Comparison of ENCODE assay signal across 17 mouse cellular contexts in the genomic region with DNA sequence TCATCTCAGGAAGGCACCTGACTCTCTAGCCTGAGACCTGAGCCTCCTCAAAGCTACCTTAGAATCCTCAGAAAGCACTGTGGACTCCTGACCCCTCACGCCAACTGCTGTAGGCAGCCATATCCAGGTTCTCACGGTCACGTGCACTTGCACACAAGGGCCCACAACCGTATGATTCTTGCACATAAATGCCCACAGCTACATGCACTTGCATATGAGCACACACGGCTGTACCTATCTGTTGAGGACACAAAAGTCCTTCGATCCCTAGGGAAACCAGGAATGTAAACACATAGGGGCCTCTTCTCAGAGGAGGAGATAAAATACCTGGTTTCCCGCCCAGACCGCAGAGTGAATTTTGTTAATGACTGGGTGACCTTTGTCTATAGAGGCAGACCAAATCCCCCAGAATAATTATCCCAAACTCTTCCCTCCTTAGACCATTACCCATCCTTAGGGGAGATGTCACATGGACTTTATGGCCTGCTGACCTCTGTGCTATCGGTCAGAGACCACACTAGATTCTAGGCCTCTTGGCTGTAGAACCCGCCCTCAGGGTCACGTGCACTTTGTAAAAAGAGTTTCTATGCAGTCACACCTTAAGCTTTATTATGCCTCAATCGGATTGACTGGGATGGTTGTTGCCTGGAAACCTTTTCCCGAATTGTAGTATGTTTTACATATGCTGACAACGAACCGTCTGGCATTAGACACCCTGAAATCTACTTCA. TPM values are rescaled to one million over a fixed set of nuclear protein-coding genes. Genes with fewer than 3 reads are reported as not detected.
DNase-seq lines count a peak whose midpoint lies in the region; ATAC-seq lines count a peak whose summit lies in the region.
"Had no signal": no experiment of that assay in that cellular context is flagged by ENCODE, and none has a peak within 500 bp of the region (broad histone marks: within the 10 kb centered on the region; RNA-seq: fewer than 3 reads in every experiment).

No protein-coding gene starts in this region.

- no peak for ATAC-seq in heart, embryonic 11.5 days (replicated peaks; ENCODE audit: insufficient number of reproducible peaks, low FRiP score, low TSS enrichment)
- ATAC-seq in embryonic facial prominence, embryonic 13.5 days (ENCODE audit: insufficient number of reproducible peaks, insufficient read depth, low FRiP score, low TSS enrichment, low read depth) = no peak
- no peak for ATAC-seq in limb, embryonic 13.5 days (ENCODE audit: low FRiP score, low read depth)
- no peak for ATAC-seq in neural tube, embryonic 15.5 days (ENCODE audit: low FRiP score)

- H3K9me3 ChIP-seq in heart, embryonic 11.5 days (replicated peaks; ENCODE audit: control insufficient read depth, low read length) = no peaks in the 10 kb centered on the region
- no peaks in the 10 kb centered on the region for H3K9me3 ChIP-seq in embryonic facial prominence, embryonic 13.5 days
- H3K9me3 ChIP-seq in limb, embryonic 13.5 days = no peaks in the 10 kb centered on the region
- H3K9me3 ChIP-seq in neural tube, embryonic 15.5 days (replicated peaks) = no peaks in the 10 kb centered on the region
- H3K9me3 ChIP-seq: embryonic facial prominence, embryonic 12.5 days; hindbrain, embryonic 10.5 days; liver, embryonic 15.5 days; midbrain, embryonic 10.5 days had no signal

- peaks cover 31% of the 10 kb centered on the region for H3K36me3 ChIP-seq in heart, embryonic 11.5 days (ENCODE audit: control insufficient read depth, insufficient read depth, low read length)
- H3K36me3 ChIP-seq in embryonic facial prominence, embryonic 13.5 days = peaks cover 99% of the 10 kb centered on the region
- H3K36me3 ChIP-seq in limb, embryonic 13.5 days = peaks cover 96% of the 10 kb centered on the region
- peaks cover 87% of the 10 kb centered on the region for H3K36me3 ChIP-seq in neural tube, embryonic 15.5 days
- H3K36me3 ChIP-seq: hindbrain, embryonic 10.5 days; midbrain, embryonic 10.5 days had no signal

- 87% methylated on average over 15 of the region's 15 CpGs for WGBS in heart, embryonic 11.5 days (ENCODE audit: insufficient replicate concordance)
- WGBS in embryonic facial prominence, embryonic 13.5 days = 90% methylated on average over 15 of the region's 15 CpGs
- 91% methylated on average over 15 of the region's 15 CpGs for WGBS in limb, embryonic 13.5 days
- 90% methylated on average over 15 of the region's 15 CpGs for WGBS in neural tube, embryonic 15.5 days

- no peak overlapping the region for H3K4me2 ChIP-seq in heart, embryonic 11.5 days
- no peak overlapping the region for H3K4me2 ChIP-seq in embryonic facial prominence, embryonic 13.5 days
- H3K4me2 ChIP-seq in limb, embryonic 13.5 days (replicated peaks) = no peak overlapping the region
- H3K4me2 ChIP-seq in neural tube, embryonic 15.5 days = no peak overlapping the region
- H3K4me2 ChIP-seq: embryonic facial prominence, embryonic 12.5 days; liver, embryonic 15.5 days had no signal

- H3K27me3 ChIP-seq in heart, embryonic 11.5 days (ENCODE audit: control insufficient read depth, insufficient read depth, low read length) = no peaks in the 10 kb centered on the region
- no peaks in the 10 kb centered on the region for H3K27me3 ChIP-seq in embryonic facial prominence, embryonic 13.5 days
- H3K27me3 ChIP-seq in limb, embryonic 13.5 days = no peaks in the 10 kb centered on the region
- no peaks in the 10 kb centered on the region for H3K27me3 ChIP-seq in neural tube, embryonic 15.5 days (replicated peaks)
- H3K27me3 ChIP-seq: CH12.LX; embryonic facial prominence, embryonic 12.5 days; liver, embryonic 15.5 days had no signal

- H3K27ac ChIP-seq in heart, embryonic 11.5 days (ENCODE audit: low read depth, low read length) = peak overlapping the region; percentile 76
- H3K27ac ChIP-seq in embryonic facial prominence, embryonic 13.5 days = peak overlapping the region; percentile 51; the same call in 1 of the 2 replicates
- peak overlapping the region; percentile 10; the same call in 1 of the 2 replicates for H3K27ac ChIP-seq in limb, embryonic 13.5 days
- no peak overlapping the region for H3K27ac ChIP-seq in neural tube, embryonic 15.5 days (replicated peaks)
- H3K27ac ChIP-seq: embryonic facial prominence, embryonic 12.5 days; hindbrain, embryonic 10.5 days; liver, embryonic 15.5 days; macrophage; midbrain, embryonic 10.5 days had no signal

- H3K4me3 ChIP-seq in heart, embryonic 11.5 days (ENCODE audit: low read depth, low read length) = no peak overlapping the region
- H3K4me3 ChIP-seq in embryonic facial prominence, embryonic 13.5 days = no peak overlapping the region
- no peak overlapping the region for H3K4me3 ChIP-seq in limb, embryonic 13.5 days
- H3K4me3 ChIP-seq in neural tube, embryonic 15.5 days (replicated peaks) = no peak overlapping the region
- H3K4me3 ChIP-seq: embryonic facial prominence, embryonic 12.5 days; hindbrain, embryonic 10.5 days; liver, embryonic 15.5 days; midbrain, embryonic 10.5 days had no signal

- no peak overlapping the region for H3K9ac ChIP-seq in heart, embryonic 11.5 days (ENCODE audit: low read depth, low read length)
- H3K9ac ChIP-seq in embryonic facial prominence, embryonic 13.5 days = no peak overlapping the region
- no peak overlapping the region for H3K9ac ChIP-seq in limb, embryonic 13.5 days
- H3K9ac ChIP-seq in neural tube, embryonic 15.5 days (replicated peaks) = no peak overlapping the region
- H3K9ac ChIP-seq: embryonic facial prominence, embryonic 12.5 days; liver, embryonic 15.5 days had no signal

- H3K4me1 ChIP-seq in heart, embryonic 11.5 days (ENCODE audit: control insufficient read depth, insufficient read depth, low read length) = peaks cover 23% of the 10 kb centered on the region
- H3K4me1 ChIP-seq in embryonic facial prominence, embryonic 13.5 days = peaks cover 18% of the 10 kb centered on the region
- peaks cover 31% of the 10 kb centered on the region for H3K4me1 ChIP-seq in limb, embryonic 13.5 days
- H3K4me1 ChIP-seq in neural tube, embryonic 15.5 days = no peaks in the 10 kb centered on the region
- H3K4me1 ChIP-seq: midbrain, embryonic 10.5 days had no signal

- DNase-seq in heart, adult 8-10 months (ENCODE audit: low spot score) = no peak
- peak; percentile 40 for DNase-seq in R1 (ENCODE audit: low read depth, low spot score)
- DNase-seq in ovary, postnatal 14 days (ENCODE audit: low spot score) = no peak
- DNase-seq: cerebellum, adult 9-10 months; kidney, adult 9 months; kidney, postnatal 25 days; thymus, postnatal 14 days had no signal

RNA-seq across cellular contexts. Expression of gene Gtf2ird1, which starts 58.9 kb away (rescaled TPM):
- 49.0 and 55.7 TPM in 2 replicates for polyA plus RNA-seq in heart, embryonic 11.5 days (2014; fragmentation: Nextera tagmentation; extraction: Ambion mirVana)
- 10 to 100 TPM; 20.9 to 28.3 (median 24.5) TPM for total RNA-seq in heart, adult 8-10 months (2022)
- 130 TPM in 2 replicates for polyA plus RNA-seq in embryonic facial prominence, embryonic 13.5 days (2015; fragmentation: Nextera tagmentation; extraction: Ambion mirVana)
- 137 and 141 TPM in 2 replicates for polyA plus RNA-seq in limb, embryonic 13.5 days (2015; fragmentation: Nextera tagmentation; extraction: Ambion mirVana)
- 62.6 and 64.9 TPM in 2 replicates for polyA plus RNA-seq in neural tube, embryonic 15.5 days (2015; fragmentation: Nextera tagmentation; extraction: Ambion mirVana)
